Mouse (Mus musculus): ENCODE measurements around the gene Slc25a11.

- peak; percentile 58 for TF ChIP-seq CTCF (IDR thresholded peaks at IDR 0.05; ENCODE audit: low read depth)
- TF ChIP-seq EP300 (IDR thresholded peaks at IDR 0.05; ENCODE audit: low read depth), result no peak
These were observed 38.8 kb downstream of the Slc25a11 start for GRCm38 (mm10) chr11:70608381-70609066.

Data from liver, postnatal 0 days (tissue).